Mouse (Mus musculus): ENCODE measurements around the gene Cyp20a1.

- no peak for TF ChIP-seq POLR2A (IDR thresholded peaks at IDR 0.05; ENCODE audit: insufficient read depth, low read length)
- TF ChIP-seq CTCF (IDR thresholded peaks at IDR 0.05; ENCODE audit: low read depth, low read length), result no peak
- TF ChIP-seq EP300 (IDR thresholded peaks at IDR 0.05; ENCODE audit: insufficient read depth, low read depth, low read length), result no peak
These were observed 88.4 kb downstream of the Cyp20a1 start for GRCm38 (mm10) chr1:60431531-60431930.

Data from ES-Bruce4 (cell line).